Mouse (Mus musculus) limb, embryonic 15.5 days (tissue): ENCODE measurements around the gene Hspa4l. TPM values are rescaled to one million over a fixed set of nuclear protein-coding genes. Genes with fewer than 3 reads are reported as not detected.
"Not testable (repeated sequence)": the region's sequence is repeated elsewhere in the genome, so short reads cannot be mapped to it uniquely, and the experiment has no call there.

ENCODE experiments used
- ATAC-seq: fragments of 200-750 bp; cut with Nextera tagmentation; 2 replicates; pipeline ENCODE4 v1.8.0; 2017; ENCODE audit warnings: low read depth, moderate TSS enrichment; ENCODE audit not compliant: insufficient number of reproducible peaks, low FRiP score, low TSS enrichment
- H3K27ac ChIP-seq: fragments of 300-500 bp; sonication (generic); 2 replicates; pipeline ENCODE4 v1.5.1; 2015; ENCODE audit warnings: moderate library complexity, mild to moderate bottlenecking, inconsistent platforms
- H3K27me3 ChIP-seq: fragments of 300-500 bp; sonication (generic); 2 replicates; pipeline ENCODE4 v1.6.1; 2015; ENCODE audit warnings: inconsistent platforms
- H3K36me3 ChIP-seq: fragments of 300-500 bp; sonication (generic); 2 replicates; pipeline ENCODE4 v1.6.1; 2015; ENCODE audit warnings: inconsistent platforms
- H3K4me1 ChIP-seq: fragments of 300-500 bp; sonication (generic); 2 replicates; pipeline ENCODE4 v1.6.1; 2015; ENCODE audit warnings: inconsistent platforms
- H3K4me2 ChIP-seq: fragments of 300-500 bp; sonication (generic); 2 replicates; pipeline ENCODE4 v1.6.1; 2015; ENCODE audit warnings: mild to moderate bottlenecking, inconsistent platforms
- H3K4me3 ChIP-seq: fragments of 300-500 bp; sonication (generic); 2 replicates; pipeline ENCODE4 v1.5.1; 2015; ENCODE audit warnings: mild to moderate bottlenecking, inconsistent platforms
- H3K9ac ChIP-seq: fragments of 300-500 bp; sonication (generic); 2 replicates; pipeline ENCODE4 v1.6.1; 2015; ENCODE audit warnings: inconsistent platforms
- H3K9me3 ChIP-seq: fragments of 300-500 bp; sonication (generic); 2 replicates; pipeline ENCODE4 v1.6.1; 2016; ENCODE audit warnings: inconsistent platforms
- WGBS: fragments of 180-500 bp; shearing (Covaris S2); methylation state at CpG from one replicate; pipeline ENCODE4 v1.1.7; 2015; 5-methylcytosine and 5-hydroxymethylcytosine counted together
- polyA plus RNA-seq: library from polyadenylated mRNA; unstranded; fragments of >200 nt; fragmentation: Nextera tagmentation; extraction: Ambion mirVana; gene quantifications from 2 replicates; pipeline ENCODE4 v1.2.1, GENCODE M21; 2015

Gene Hspa4l
- polyA plus RNA-seq, 1 experiment from 2014 or later = 5.3 TPM

GRCm38 (mm10) chr3:40761312-40761711, 17.0 kb downstream of the Hspa4l start:
- Histone ChIP-seq H3K9ac (no peak overlapping the region), H3K4me2 (no peak overlapping the region), H3K27me3 (no peaks in the 10 kb centered on the region), H3K27ac (no peak overlapping the region), H3K36me3 (no peaks in the 10 kb centered on the region), H3K9me3 (no peaks in the 10 kb centered on the region), H3K4me3 (no peak overlapping the region), H3K4me1 (no peaks in the 10 kb centered on the region)
- no peak for ATAC-seq
- 84% methylated on average over 2 of the region's 2 CpGs for WGBS

DNA sequence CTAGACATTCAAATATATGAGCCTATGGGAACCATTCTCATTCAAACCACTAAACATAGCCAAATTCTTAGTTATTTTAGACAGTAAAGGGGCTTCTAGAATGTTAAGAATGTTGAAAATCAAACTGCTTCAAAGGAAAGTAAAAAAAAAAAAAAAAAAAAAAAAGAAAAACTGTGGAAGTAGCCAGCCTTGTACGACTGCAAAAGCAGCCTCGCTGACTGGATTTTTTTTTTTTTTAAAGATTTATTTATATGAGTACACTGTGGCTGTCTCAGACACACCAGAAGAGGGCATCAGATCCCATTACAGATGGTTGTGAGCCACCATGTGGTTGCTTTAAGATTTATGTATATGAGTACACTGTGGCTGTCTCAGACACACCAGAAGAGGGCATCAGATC, 49.5 kb downstream of the Hspa4l start:
- Histone ChIP-seq H3K4me1 (no peaks in the 10 kb centered on the region), H3K4me3 (no peak overlapping the region), H3K36me3 (no peaks in the 10 kb centered on the region), H3K27me3 (no peaks in the 10 kb centered on the region), H3K27ac (no peak overlapping the region), H3K4me2 (no peak overlapping the region), H3K9me3 (no peaks in the 10 kb centered on the region), H3K9ac (no peak overlapping the region)
- no peak for ATAC-seq
- WGBS = 77% methylated on average over 2 of the region's 2 CpGs

DNA sequence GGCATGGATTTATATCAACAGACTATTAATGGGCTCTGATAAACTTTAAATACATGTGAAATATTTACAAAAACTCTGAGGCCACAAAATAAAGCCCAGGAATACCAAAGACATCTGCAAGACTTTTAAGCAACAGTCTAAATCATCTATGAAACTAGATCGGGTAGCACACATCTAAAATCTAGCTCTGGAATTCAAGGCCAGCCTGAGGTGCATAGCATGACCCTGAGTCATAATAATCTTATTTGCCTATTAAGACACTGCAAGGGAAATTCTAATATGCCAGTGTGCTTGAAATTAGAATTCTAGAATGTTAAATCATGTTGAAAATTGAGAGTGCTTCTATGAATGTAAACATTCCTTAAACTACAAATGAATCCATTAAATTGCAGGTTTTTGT, 53.8 kb downstream of the Hspa4l start:
- no peak for ATAC-seq
- Histone ChIP-seq H3K36me3 (no peaks in the 10 kb centered on the region; the same call in 1 of the 2 replicates), H3K4me3 (no peak overlapping the region), H3K9ac (no peak overlapping the region), H3K27me3 (no peaks in the 10 kb centered on the region), H3K27ac (no peak overlapping the region), H3K4me1 (peaks cover 9% of the 10 kb centered on the region), H3K4me2 (no peak overlapping the region), H3K9me3 (no peaks in the 10 kb centered on the region)
- WGBS = 65% methylated on average over 1 of the region's 1 CpGs

DNA sequence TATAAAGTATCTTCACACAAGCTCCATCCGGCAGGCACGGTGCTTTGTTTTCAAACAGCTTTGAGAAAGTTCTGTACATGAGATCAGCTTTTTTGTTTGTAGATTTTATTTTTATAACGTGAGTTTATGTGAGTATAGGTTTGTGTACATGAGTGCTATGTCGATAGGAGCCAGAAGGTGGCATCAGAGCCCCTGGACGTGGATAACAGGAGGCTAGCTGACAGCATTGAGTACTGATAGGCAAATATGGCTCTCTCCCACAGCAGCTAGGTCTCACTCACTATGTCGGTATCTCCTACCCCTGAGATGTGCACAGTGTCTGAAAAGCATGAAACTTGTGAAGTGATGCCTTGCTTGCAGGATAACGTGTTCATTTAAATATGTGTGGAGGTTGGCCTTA, 54.2 kb downstream of the Hspa4l start:
- no peaks in the 10 kb centered on the region for H3K27me3 ChIP-seq
- H3K27ac ChIP-seq = no peak overlapping the region
- H3K9me3 ChIP-seq = no peaks in the 10 kb centered on the region
- no peak for ATAC-seq
- H3K4me2 ChIP-seq = no peak overlapping the region
- H3K4me1 ChIP-seq = peaks cover 9% of the 10 kb centered on the region
- WGBS = 40% methylated on average over 7 of the region's 7 CpGs
- H3K9ac ChIP-seq = no peak overlapping the region
- no peaks in the 10 kb centered on the region; the same call in 1 of the 2 replicates for H3K36me3 ChIP-seq
- H3K4me3 ChIP-seq = no peak overlapping the region

GRCm38 (mm10) chr3:40799530-40800372, 55.5 kb downstream of the Hspa4l start, which contains the start of gene Plk4:
Gene Plk4 (plus strand): TSS chr3:40800019.
- Histone ChIP-seq H3K4me3 (peak within 1 kb of the TSS; percentile 95), H3K9me3 (no peaks in the 10 kb centered on the region), H3K4me1 (peaks cover 9% of the 10 kb centered on the region), H3K36me3 (peaks cover under 1% of the 10 kb centered on the region; the same call in 1 of the 2 replicates), H3K9ac (peak within 1 kb of the TSS; percentile 74), H3K27ac (peak within 1 kb of the TSS; percentile 82), H3K4me2 (peak within 1 kb of the TSS; percentile 92), H3K27me3 (no peaks in the 10 kb centered on the region)
- 3% methylated on average over 66 of the region's 66 CpGs for WGBS
- ATAC-seq = peak; percentile 97

- peaks cover 9% of the 10 kb centered on the region for H3K4me1 ChIP-seq
- ATAC-seq = peak; percentile 61
- peaks cover 7% of the 10 kb centered on the region; the same call in 1 of the 2 replicates for H3K36me3 ChIP-seq
- H3K27me3 ChIP-seq = no peaks in the 10 kb centered on the region
- WGBS = under 1% methylated on average over 34 of the region's 37 CpGs
- H3K4me3 ChIP-seq = peak overlapping the region; percentile 95
- H3K9ac ChIP-seq = peak overlapping the region; percentile 74
- peak overlapping the region; percentile 82 for H3K27ac ChIP-seq
- no peaks in the 10 kb centered on the region for H3K9me3 ChIP-seq
- H3K4me2 ChIP-seq = peak overlapping the region; percentile 92
Observed at GRCm38 (mm10) chr3:40800373-40800823, 56.1 kb downstream of the Hspa4l start.

DNA sequence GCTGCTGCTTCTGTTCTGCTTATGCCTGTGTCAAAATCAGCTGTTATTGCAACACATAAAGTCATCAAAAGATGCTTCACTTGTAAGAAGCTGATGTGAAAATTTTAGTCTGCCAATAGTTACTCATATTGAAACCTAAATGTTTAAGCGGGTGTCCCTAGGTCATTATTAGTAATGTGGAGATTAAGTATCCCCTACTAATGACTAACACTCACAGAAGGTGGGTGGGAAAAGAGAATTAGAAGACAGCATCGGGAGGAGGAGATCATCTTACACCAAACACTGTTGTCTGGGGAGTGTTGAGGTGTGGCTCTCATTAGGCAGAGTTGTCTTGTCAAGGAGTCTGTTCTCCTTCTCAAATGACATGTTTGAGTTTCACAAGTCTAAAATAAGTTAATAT, 62.6 kb downstream of the Hspa4l start:
- Histone ChIP-seq H3K36me3 (peaks cover 37% of the 10 kb centered on the region), H3K9me3 (no peaks in the 10 kb centered on the region), H3K27me3 (no peaks in the 10 kb centered on the region), H3K4me2 (no peak overlapping the region), H3K4me1 (no peaks in the 10 kb centered on the region), H3K4me3 (no peak overlapping the region), H3K9ac (no peak overlapping the region), H3K27ac (no peak overlapping the region)
- ATAC-seq = no peak
- 55% methylated on average over 2 of the region's 2 CpGs for WGBS

DNA sequence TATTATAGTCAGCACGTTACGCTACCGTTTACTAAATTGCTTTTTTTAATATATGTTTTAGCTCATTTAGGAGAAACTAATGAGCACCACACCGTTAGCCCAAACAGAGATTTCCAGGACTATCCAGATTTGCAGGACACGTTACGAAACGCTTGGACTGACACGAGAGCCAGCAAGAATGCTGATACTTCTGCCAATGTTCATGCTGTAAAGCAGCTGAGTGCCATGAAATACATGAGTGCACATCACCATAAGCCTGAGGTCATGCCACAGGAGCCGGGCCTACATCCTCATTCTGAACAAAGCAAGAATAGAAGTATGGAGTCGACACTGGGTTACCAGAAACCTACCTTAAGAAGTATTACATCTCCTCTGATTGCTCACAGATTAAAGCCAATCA, 64.4 kb downstream of the Hspa4l start:
- 92% methylated on average over 10 of the region's 10 CpGs for WGBS

DNA sequence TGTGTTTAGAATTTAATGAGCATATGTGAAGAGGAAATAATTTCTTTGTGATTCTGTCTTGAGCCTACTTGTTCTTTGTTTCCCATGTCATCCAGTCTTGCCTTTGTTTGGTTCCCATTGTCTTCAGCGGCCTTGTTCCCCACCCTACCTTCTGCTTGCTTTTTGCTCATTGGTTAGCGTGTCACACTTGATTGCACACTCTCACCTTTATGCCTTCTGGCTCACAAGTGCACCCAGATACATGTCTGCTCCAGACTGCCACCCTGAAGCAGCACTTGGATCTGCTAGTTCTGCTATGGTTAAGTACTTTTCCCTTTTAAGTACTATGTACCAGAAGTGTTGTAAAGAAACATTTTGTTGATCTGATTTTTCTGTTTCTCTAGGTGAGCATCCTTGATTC, 65.6 kb downstream of the Hspa4l start:
- Histone ChIP-seq H3K27me3 (no peaks in the 10 kb centered on the region), H3K9me3 (no peaks in the 10 kb centered on the region), H3K4me2 (no peak overlapping the region), H3K36me3 (peaks cover 55% of the 10 kb centered on the region), H3K4me3 (no peak overlapping the region), H3K9ac (no peak overlapping the region), H3K4me1 (no peaks in the 10 kb centered on the region), H3K27ac (no peak overlapping the region)
- WGBS = 86% methylated on average over 2 of the region's 2 CpGs
- ATAC-seq = no peak

More for the DNA sequence above, 64.4 kb downstream of the Hspa4l start:
- no peaks in the 10 kb centered on the region for H3K4me1 ChIP-seq
- H3K4me3 ChIP-seq = no peak overlapping the region
- H3K9me3 ChIP-seq = no peaks in the 10 kb centered on the region
- H3K4me2 ChIP-seq = no peak overlapping the region
- no peak overlapping the region for H3K27ac ChIP-seq
- peaks cover 48% of the 10 kb centered on the region for H3K36me3 ChIP-seq
- ATAC-seq = no peak
- no peaks in the 10 kb centered on the region for H3K27me3 ChIP-seq
- no peak overlapping the region for H3K9ac ChIP-seq

DNA sequence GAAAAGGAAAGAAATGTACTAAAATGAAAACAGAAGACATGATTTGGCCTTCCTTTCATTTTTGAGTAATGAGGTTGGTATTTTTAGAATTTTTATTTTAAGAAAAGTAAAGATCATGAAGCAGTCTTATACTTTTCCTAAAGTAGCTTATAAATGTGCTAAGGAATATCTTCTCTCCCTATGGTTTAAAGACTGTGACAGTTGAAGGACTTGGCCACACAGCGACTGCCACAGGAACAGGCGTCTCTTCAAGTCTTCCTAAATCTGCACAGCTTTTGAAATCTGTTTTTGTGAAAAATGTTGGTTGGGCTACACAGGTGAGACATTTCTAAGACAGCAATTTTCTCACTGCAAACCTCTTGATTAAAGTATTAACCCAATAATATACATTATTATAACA, 69.0 kb downstream of the Hspa4l start:
- WGBS = 93% methylated on average over 2 of the region's 2 CpGs
- no peaks in the 10 kb centered on the region for H3K9me3 ChIP-seq
- no peaks in the 10 kb centered on the region for H3K4me1 ChIP-seq
- H3K27ac ChIP-seq = no peak overlapping the region
- peaks cover 54% of the 10 kb centered on the region for H3K36me3 ChIP-seq
- H3K4me2 ChIP-seq = no peak overlapping the region
- ATAC-seq = no peak
- H3K4me3 ChIP-seq = no peak overlapping the region
- no peak overlapping the region for H3K9ac ChIP-seq
- H3K27me3 ChIP-seq = no peaks in the 10 kb centered on the region

DNA sequence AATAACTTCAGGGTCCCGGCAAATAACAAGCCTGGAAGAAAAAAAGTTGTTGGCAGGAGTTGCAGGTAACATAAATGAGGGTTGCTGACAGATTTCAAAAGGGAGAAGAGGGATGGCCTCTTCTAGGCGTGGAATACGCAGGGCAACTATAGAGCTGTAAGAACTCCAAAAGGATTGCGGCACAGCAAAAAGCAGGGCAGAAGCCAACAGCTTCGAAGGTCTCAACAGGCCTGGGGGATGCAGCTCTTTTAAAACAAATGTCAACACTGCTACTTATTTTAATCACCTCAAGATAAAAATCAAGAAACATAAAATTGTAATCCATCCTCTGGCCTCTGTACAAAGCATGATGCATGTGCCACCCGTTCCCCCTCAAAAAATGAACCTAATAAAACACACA, 101.2 kb downstream of the Hspa4l start:
- 57% methylated on average over 6 of the region's 6 CpGs for WGBS
- not testable (repeated sequence) for H3K27me3 ChIP-seq, H3K27ac ChIP-seq, ATAC-seq, H3K4me1 ChIP-seq, H3K36me3 ChIP-seq, H3K9me3 ChIP-seq, H3K9ac ChIP-seq
- Histone ChIP-seq H3K4me2 (peak overlapping the region; percentile 74), H3K4me3 (peak overlapping the region; percentile 50)
